Mouse (Mus musculus) liver, embryonic 12.5 days (tissue): ENCODE data around the gene Ppm1m. TPM values are rescaled to one million over a fixed set of nuclear protein-coding genes. Genes with fewer than 3 reads are reported as not detected.

ENCODE experiments used
- ATAC-seq: fragments of 200-750 bp; cut with Nextera tagmentation; 2 replicates; pipeline ENCODE4 v1.8.0; 2017; ENCODE audit warnings: moderate number of reproducible peaks, mild to moderate bottlenecking, moderate library complexity
- H3K27ac ChIP-seq: fragments of 300-500 bp; sonication (generic); 2 replicates; pipeline ENCODE4 v1.5.1; 2016; ENCODE audit warnings: mild to moderate bottlenecking
- H3K27me3 ChIP-seq: fragments of 300-500 bp; sonication (generic); replicated peaks from 2 replicates; pipeline ENCODE4 v1.6.1; 2016; ENCODE audit warnings: mild to moderate bottlenecking, moderate library complexity
- H3K36me3 ChIP-seq: fragments of 300-500 bp; sonication (generic); 2 replicates; pipeline ENCODE4 v1.6.1; 2016; ENCODE audit warnings: mild to moderate bottlenecking, moderate library complexity
- H3K4me1 ChIP-seq: fragments of 300-500 bp; sonication (generic); 2 replicates; pipeline ENCODE4 v1.6.1; 2016
- H3K4me2 ChIP-seq: fragments of 300-500 bp; sonication (generic); 2 replicates; pipeline ENCODE4 v1.6.1; 2016; ENCODE audit warnings: mild to moderate bottlenecking, moderate library complexity
- H3K4me3 ChIP-seq: fragments of 300-500 bp; sonication (generic); 2 replicates; pipeline ENCODE4 v1.5.1; 2016; ENCODE audit warnings: mild to moderate bottlenecking, moderate library complexity
- H3K9ac ChIP-seq: fragments of 300-500 bp; sonication (generic); 2 replicates; pipeline ENCODE4 v1.6.1; 2016; ENCODE audit warnings: mild to moderate bottlenecking, moderate library complexity
- H3K9me3 ChIP-seq: fragments of 300-500 bp; sonication (generic); replicated peaks from 2 replicates; pipeline ENCODE4 v1.6.1; 2016; ENCODE audit warnings: mild to moderate bottlenecking, moderate library complexity
- WGBS: fragments of 180-500 bp; shearing (Covaris S2); methylation state at CpG from one replicate; pipeline ENCODE4 v1.1.7; 2016; ENCODE audit not compliant: insufficient replicate concordance; 5-methylcytosine and 5-hydroxymethylcytosine counted together
- polyA plus RNA-seq: library from polyadenylated mRNA; unstranded; fragments of >200 nt; fragmentation: Nextera tagmentation; extraction: Ambion mirVana; gene quantifications from 2 replicates; pipeline ENCODE4 v1.2.1, GENCODE M21; 2016

Gene Ppm1m
- polyA plus RNA-seq, 1 experiment from 2014 or later, result 17.0 TPM

GRCm38 (mm10) chr9:106231220-106231619 is 31.7 kb upstream of the Ppm1m start:
- peaks cover 37% of the 10 kb centered on the region for H3K36me3 ChIP-seq
- no peak overlapping the region for H3K27ac ChIP-seq
- no peak for ATAC-seq
- H3K4me3 ChIP-seq, result no peak overlapping the region
- peaks cover 16% of the 10 kb centered on the region for H3K27me3 ChIP-seq
- H3K4me2 ChIP-seq, result no peak overlapping the region
- peaks cover 19% of the 10 kb centered on the region for H3K4me1 ChIP-seq
- no peak overlapping the region for H3K9ac ChIP-seq
- 51% methylated on average over 7 of the region's 7 CpGs for WGBS
- H3K9me3 ChIP-seq, result no peaks in the 10 kb centered on the region

GRCm38 (mm10) chr9:106230734-106231106 is 31.2 kb upstream of the Ppm1m start:
- ATAC-seq, result no peak
- H3K27me3 ChIP-seq, result peaks cover 21% of the 10 kb centered on the region
- no peak overlapping the region for H3K27ac ChIP-seq
- no peak overlapping the region for H3K4me3 ChIP-seq
- H3K9ac ChIP-seq, result no peak overlapping the region
- H3K4me2 ChIP-seq, result no peak overlapping the region
- no peaks in the 10 kb centered on the region for H3K9me3 ChIP-seq
- peaks cover 33% of the 10 kb centered on the region for H3K36me3 ChIP-seq
- WGBS, result 40% methylated on average over 3 of the region's 3 CpGs
- peaks cover 24% of the 10 kb centered on the region for H3K4me1 ChIP-seq

GRCm38 (mm10) chr9:106230051-106230733 is 30.6 kb upstream of the Ppm1m start:
- Histone ChIP-seq H3K27me3 (peaks cover 27% of the 10 kb centered on the region), H3K9me3 (no peaks in the 10 kb centered on the region), H3K4me1 (peaks cover 25% of the 10 kb centered on the region), H3K4me3 (no peak overlapping the region), H3K9ac (no peak overlapping the region), H3K36me3 (peaks cover 28% of the 10 kb centered on the region), H3K27ac (no peak overlapping the region), H3K4me2 (no peak overlapping the region)
- ATAC-seq, result no peak
- WGBS, result 46% methylated on average over 9 of the region's 9 CpGs

- H3K4me1 ChIP-seq, result peaks cover 25% of the 10 kb centered on the region
- peaks cover 6% of the 10 kb centered on the region for H3K36me3 ChIP-seq
- WGBS, result 43% methylated on average over 8 of the region's 8 CpGs
- H3K4me2 ChIP-seq, result no peak overlapping the region
- no peaks in the 10 kb centered on the region for H3K9me3 ChIP-seq
- H3K27me3 ChIP-seq, result peaks cover 49% of the 10 kb centered on the region
- peak; percentile 61; the same call in 1 of the 2 replicates for ATAC-seq
- no peak overlapping the region for H3K9ac ChIP-seq
- no peak overlapping the region for H3K27ac ChIP-seq
- H3K4me3 ChIP-seq, result no peak overlapping the region
Measured at GRCm38 (mm10) chr9:106227790-106228429, 28.4 kb upstream of the Ppm1m start.

- WGBS, result 4% methylated on average over 34 of the region's 34 CpGs
- H3K27me3 ChIP-seq, result peaks cover 62% of the 10 kb centered on the region
Measured at GRCm38 (mm10) chr9:106226151-106226682, 26.7 kb upstream of the Ppm1m start.

GRCm38 (mm10) chr9:106225469-106226150 is 26.1 kb upstream of the Ppm1m start:
- Histone ChIP-seq H3K27me3 (peaks cover 62% of the 10 kb centered on the region), H3K27ac (no peak overlapping the region), H3K9ac (no peak overlapping the region), H3K4me3 (peak overlapping the region; percentile 18), H3K4me2 (peak overlapping the region; percentile 56), H3K36me3 (no peaks in the 10 kb centered on the region), H3K9me3 (no peaks in the 10 kb centered on the region), H3K4me1 (peaks cover 25% of the 10 kb centered on the region)
- 49% methylated on average over 24 of the region's 24 CpGs for WGBS
- no peak for ATAC-seq

More at GRCm38 (mm10) chr9:106226151-106226682, 26.7 kb upstream of the Ppm1m start:
- Histone ChIP-seq H3K36me3 (no peaks in the 10 kb centered on the region), H3K4me1 (peaks cover 25% of the 10 kb centered on the region), H3K9ac (no peak overlapping the region), H3K27ac (no peak overlapping the region), H3K4me2 (peak overlapping the region; percentile 56), H3K9me3 (no peaks in the 10 kb centered on the region), H3K4me3 (peak overlapping the region; percentile 18)
- ATAC-seq, result no peak

- H3K36me3 ChIP-seq, result no peaks in the 10 kb centered on the region
- peak overlapping the region; percentile 8; the same call in 1 of the 2 replicates for H3K4me2 ChIP-seq
- no peak overlapping the region for H3K27ac ChIP-seq
- peaks cover 59% of the 10 kb centered on the region for H3K27me3 ChIP-seq
- no peaks in the 10 kb centered on the region for H3K9me3 ChIP-seq
- no peak overlapping the region for H3K9ac ChIP-seq
- no peak overlapping the region for H3K4me3 ChIP-seq
- ATAC-seq, result no peak
- H3K4me1 ChIP-seq, result peaks cover 21% of the 10 kb centered on the region
- WGBS, result 47% methylated on average over 4 of the region's 4 CpGs
Measured at GRCm38 (mm10) chr9:106222994-106223393, 23.4 kb upstream of the Ppm1m start.

GRCm38 (mm10) chr9:106222261-106222851 is 22.8 kb upstream of the Ppm1m start, which contains the start of gene Tlr9:
Gene Tlr9, plus strand, starts transcription at chr9:106222598.
- no peaks in the 10 kb centered on the region for H3K36me3 ChIP-seq
- no peak within 1 kb of the TSS for H3K9ac ChIP-seq
- WGBS, result 17% methylated on average over 4 of the region's 4 CpGs
- peak within 1 kb of the TSS; percentile 8; the same call in 1 of the 2 replicates for H3K4me2 ChIP-seq
- H3K27me3 ChIP-seq, result peaks cover 57% of the 10 kb centered on the region
- no peak within 1 kb of the TSS for H3K4me3 ChIP-seq
- no peak within 1 kb of the TSS for H3K27ac ChIP-seq
- ATAC-seq, result no peak
- no peaks in the 10 kb centered on the region for H3K9me3 ChIP-seq
- H3K4me1 ChIP-seq, result peaks cover 15% of the 10 kb centered on the region

- no peak overlapping the region for H3K4me2 ChIP-seq
- peaks cover 4% of the 10 kb centered on the region; the same call in 1 of the 2 replicates for H3K4me1 ChIP-seq
- H3K4me3 ChIP-seq, result no peak overlapping the region
- H3K27me3 ChIP-seq, result peaks cover 43% of the 10 kb centered on the region
- H3K9ac ChIP-seq, result no peak overlapping the region
- no peaks in the 10 kb centered on the region for H3K36me3 ChIP-seq
- 60% methylated on average over 8 of the region's 8 CpGs for WGBS
- ATAC-seq, result no peak
- H3K27ac ChIP-seq, result no peak overlapping the region
- no peaks in the 10 kb centered on the region for H3K9me3 ChIP-seq
Measured at GRCm38 (mm10) chr9:106220894-106221523, 21.5 kb upstream of the Ppm1m start.

GRCm38 (mm10) chr9:106216971-106217370 is 17.4 kb upstream of the Ppm1m start:
- Histone ChIP-seq H3K27me3 (peaks cover 3% of the 10 kb centered on the region), H3K36me3 (peaks cover 31% of the 10 kb centered on the region), H3K27ac (no peak overlapping the region), H3K4me1 (peaks cover 6% of the 10 kb centered on the region; the same call in 1 of the 2 replicates), H3K9ac (no peak overlapping the region), H3K4me2 (no peak overlapping the region), H3K4me3 (no peak overlapping the region), H3K9me3 (no peaks in the 10 kb centered on the region)
- WGBS, result 82% methylated on average over 7 of the region's 7 CpGs
- no peak for ATAC-seq

GRCm38 (mm10) chr9:106215341-106216125 is 16.0 kb upstream of the Ppm1m start:
- Histone ChIP-seq H3K9ac (no peak overlapping the region), H3K27me3 (no peaks in the 10 kb centered on the region), H3K4me2 (no peak overlapping the region), H3K4me3 (no peak overlapping the region), H3K4me1 (peaks cover 15% of the 10 kb centered on the region), H3K36me3 (peaks cover 31% of the 10 kb centered on the region), H3K27ac (no peak overlapping the region), H3K9me3 (no peaks in the 10 kb centered on the region)
- ATAC-seq, result no peak
- WGBS, result 65% methylated on average over 6 of the region's 6 CpGs
